Mouse (Mus musculus) erythroblast, embryonic 14.5 days (primary cell): ENCODE results near the gene Nrip2. TPM values are rescaled to one million over a fixed set of nuclear protein-coding genes. Genes with fewer than 3 reads are reported as not detected.
"Not testable (repeated sequence)": the region's sequence is repeated elsewhere in the genome, so short reads cannot be mapped to it uniquely, and the experiment has no call there.

ENCODE experiments used
- H3K27me3 ChIP-seq: 2 replicates; pipeline ENCODE4 v1.6.1; 2012; ENCODE audit warnings: inconsistent platforms; ENCODE audit not compliant: control insufficient read depth
- H3K36me3 ChIP-seq: 2 replicates; pipeline ENCODE4 v1.6.1; 2012; ENCODE audit warnings: mild to moderate bottlenecking, inconsistent platforms; ENCODE audit not compliant: control insufficient read depth
- H3K4me1 ChIP-seq: 2 replicates; pipeline ENCODE4 v1.6.1; 2012; ENCODE audit warnings: inconsistent platforms; ENCODE audit not compliant: control insufficient read depth
- H3K4me3 ChIP-seq: replicated peaks from 2 replicates; pipeline ENCODE3; 2012; ENCODE audit warnings: moderate library complexity, mild to moderate bottlenecking, inconsistent platforms
- H3K9me3 ChIP-seq: 2 replicates; pipeline ENCODE4 v1.6.1; 2012; ENCODE audit warnings: low read length, inconsistent platforms, mixed read lengths; ENCODE audit not compliant: control insufficient read depth
- GATA1 ChIP-seq: IDR thresholded peaks from 2 replicates; pipeline ENCODE4 v1.6.1; 2012; ENCODE audit warnings: low read length, inconsistent platforms, mixed read lengths
- TAL1 ChIP-seq: IDR thresholded peaks from 3 replicates; pipeline ENCODE4 v1.6.1; 2012; ENCODE audit warnings: low read length, inconsistent platforms, mixed read lengths
- polyA plus RNA-seq: library from polyadenylated mRNA; stranded (reverse); fragments of >175 nt; gene quantifications from 2 replicates; pipeline ENCODE4 v1.2.3, GENCODE M21; 2012

The Nrip2 gene
- polyA plus RNA-seq, 1 experiment: not detected

DNA sequence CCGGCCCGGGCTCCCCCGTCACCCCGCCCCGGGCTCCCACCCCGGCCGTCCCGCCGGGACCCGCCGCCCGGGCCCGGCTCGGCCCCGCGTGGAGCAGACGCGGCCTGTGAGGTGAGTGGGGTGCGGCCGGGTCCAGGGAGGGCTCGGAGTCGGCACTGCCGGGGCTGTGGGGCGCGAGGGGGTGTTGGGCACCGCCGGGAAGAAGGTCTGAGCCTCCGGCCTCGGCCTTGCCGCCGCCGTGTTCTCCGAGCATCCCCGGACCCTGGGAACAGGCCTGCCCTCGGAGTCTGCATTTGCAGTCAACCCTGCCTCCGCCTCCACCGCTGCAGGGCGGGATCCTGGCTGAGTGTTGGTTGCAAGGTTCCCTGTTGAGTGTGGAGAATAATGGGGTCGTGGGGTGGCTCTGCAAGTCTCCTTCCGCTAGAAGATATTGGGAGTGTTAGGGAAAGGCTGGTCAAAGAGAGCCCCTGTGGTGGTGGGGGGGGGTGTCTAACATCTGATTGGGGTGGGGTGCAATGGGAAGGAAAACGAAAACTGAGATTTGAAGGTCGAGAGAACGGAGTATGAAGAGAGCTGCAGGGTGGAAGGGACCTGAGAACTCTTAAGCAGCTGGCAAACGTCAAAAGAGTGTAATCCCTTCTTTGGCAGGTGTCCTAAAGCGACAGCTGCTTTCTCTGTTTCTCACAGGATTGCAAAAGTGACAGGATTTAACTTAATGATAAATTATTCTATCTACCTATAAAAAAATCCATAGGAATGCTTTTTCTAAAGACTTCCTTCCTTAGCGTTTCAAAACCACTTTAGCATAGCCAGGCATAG, 35.9 kb upstream of the Nrip2 start:
- peaks cover 54% of the 10 kb centered on the region for H3K4me1 ChIP-seq
- no peaks in the 10 kb centered on the region for H3K9me3 ChIP-seq
- peak overlapping the region; percentile 99 for H3K4me3 ChIP-seq
- TF ChIP-seq GATA1 (no peak), TAL1 (no peak)
- H3K36me3 ChIP-seq: peaks cover 72% of the 10 kb centered on the region
- H3K27me3 ChIP-seq: no peaks in the 10 kb centered on the region

DNA sequence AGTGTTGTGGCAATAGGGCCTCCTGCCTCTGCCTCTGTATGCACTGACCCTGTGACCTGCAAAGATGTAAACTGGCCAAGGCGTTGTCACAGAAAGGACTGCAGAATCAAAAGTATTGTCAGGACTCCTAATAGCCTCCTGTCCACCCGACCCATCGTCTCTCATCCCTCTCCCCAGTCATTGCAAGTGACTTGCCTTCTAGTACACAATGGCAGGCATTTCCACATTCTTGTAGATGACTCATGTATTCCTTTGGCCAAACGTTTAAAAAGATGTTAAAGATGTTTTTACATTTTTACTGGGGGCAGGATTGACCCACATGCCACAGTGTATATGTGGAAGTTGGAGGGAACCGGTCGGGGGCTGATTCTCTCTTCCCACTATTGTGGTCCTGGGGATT, 34.4 kb upstream of the Nrip2 start:
- peaks cover 73% of the 10 kb centered on the region for H3K36me3 ChIP-seq
- H3K27me3 ChIP-seq: no peaks in the 10 kb centered on the region
- H3K4me1 ChIP-seq: peaks cover 48% of the 10 kb centered on the region
- no peaks in the 10 kb centered on the region for H3K9me3 ChIP-seq
- TF ChIP-seq GATA1: no peak
- TF ChIP-seq TAL1: no peak
- H3K4me3 ChIP-seq: peak overlapping the region; percentile 46

DNA sequence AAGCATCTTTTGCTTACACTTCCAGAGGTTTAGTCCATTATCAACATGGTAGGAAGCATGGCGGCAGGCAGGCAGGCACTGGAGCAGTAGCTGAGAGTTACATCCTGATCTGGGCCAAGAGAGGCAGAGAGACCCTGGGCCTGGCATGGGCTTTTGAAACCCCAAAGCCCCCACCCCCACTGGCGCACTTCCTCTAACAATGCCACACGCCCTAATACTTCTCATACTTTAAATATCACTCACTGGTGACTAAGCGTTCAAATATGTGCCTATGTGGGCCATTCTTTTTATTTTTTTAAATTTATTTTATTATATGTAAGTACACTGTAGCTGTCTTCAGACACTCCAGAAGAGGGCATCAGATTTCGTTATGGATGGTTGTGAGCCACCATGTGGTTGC, 32.6 kb upstream of the Nrip2 start:
- TF ChIP-seq TAL1 (no peak), GATA1 (no peak)

DNA sequence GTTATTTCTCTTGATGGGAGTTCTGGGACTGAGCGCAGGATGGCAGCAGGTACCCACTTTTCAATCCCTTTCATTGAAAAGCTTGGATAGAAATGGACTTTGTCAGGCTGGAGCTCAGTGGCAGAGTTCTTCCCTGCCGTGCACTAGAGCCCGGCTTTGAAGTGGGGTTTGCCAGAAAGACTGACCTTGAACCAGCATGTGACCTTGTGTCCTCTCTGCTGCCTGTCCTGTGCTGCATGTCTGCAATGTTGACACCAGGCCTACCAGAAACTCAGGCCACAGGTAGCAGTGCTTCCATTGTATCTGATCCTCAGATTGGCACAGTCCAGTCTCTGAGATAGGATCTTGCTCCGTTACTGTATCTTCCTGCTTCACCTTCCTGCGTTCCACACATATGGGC, 29.1 kb upstream of the Nrip2 start:
- peaks cover 99% of the 10 kb centered on the region for H3K36me3 ChIP-seq
- H3K4me3 ChIP-seq: no peak overlapping the region
- TF ChIP-seq TAL1: no peak
- peaks cover 8% of the 10 kb centered on the region for H3K4me1 ChIP-seq
- no peaks in the 10 kb centered on the region for H3K9me3 ChIP-seq
- no peaks in the 10 kb centered on the region for H3K27me3 ChIP-seq

More for the DNA sequence above, 32.6 kb upstream of the Nrip2 start:
- Histone ChIP-seq H3K9me3 (no peaks in the 10 kb centered on the region), H3K4me1 (peaks cover 31% of the 10 kb centered on the region), H3K36me3 (peaks cover 73% of the 10 kb centered on the region), H3K4me3 (no peak overlapping the region), H3K27me3 (no peaks in the 10 kb centered on the region)

GRCm38 (mm10) chr6:128375192-128375591, 23.9 kb upstream of the Nrip2 start, which contains the start of the genes Tex52 and Gm44596:
Tex52 (plus strand) TSS chr6:128375456.
Gm44596 (plus strand) TSS chr6:128375503.
- Histone ChIP-seq H3K27me3 (no peaks in the 10 kb centered on the region), H3K4me1 (no peaks in the 10 kb centered on the region), H3K9me3 (no peaks in the 10 kb centered on the region), H3K36me3 (peaks cover 65% of the 10 kb centered on the region), H3K4me3 (no peak within 1 kb of the TSS)
- TF ChIP-seq TAL1 (no peak), GATA1 (no peak)

DNA sequence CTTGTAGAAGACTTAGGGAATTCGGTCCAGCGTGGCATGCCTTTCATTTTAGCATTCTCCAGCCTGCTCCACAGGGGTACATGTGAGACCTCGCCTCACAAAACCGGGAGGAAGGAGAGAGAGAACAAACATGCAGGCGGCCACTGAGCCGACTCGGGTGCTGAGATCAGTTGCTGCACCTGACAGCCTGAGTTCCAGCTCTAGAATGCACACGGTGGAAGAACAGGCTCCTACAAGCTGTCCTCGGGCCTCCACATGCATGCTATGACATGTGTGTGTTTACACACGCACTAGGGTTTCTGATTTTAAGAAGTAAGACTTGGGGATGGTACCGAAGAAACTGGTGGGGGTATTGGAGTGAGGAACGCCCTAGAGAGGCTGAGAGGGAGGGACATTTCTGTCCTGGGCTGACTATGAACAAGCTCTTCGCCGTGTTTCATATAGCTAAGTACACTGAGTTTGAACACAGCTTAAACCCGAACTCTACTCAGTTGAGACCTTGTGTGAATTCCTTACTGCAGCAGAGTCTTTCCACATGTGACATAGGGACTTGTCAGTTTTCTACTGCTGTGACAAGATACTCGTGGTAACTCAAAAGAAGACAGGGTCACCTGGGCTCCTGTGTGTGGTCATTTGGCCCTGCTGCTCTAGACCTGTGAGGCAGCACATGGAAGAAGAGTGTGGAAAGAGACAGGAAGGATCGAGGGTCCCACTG, 22.6 kb upstream of the Nrip2 start:
- Histone ChIP-seq H3K9me3 (no peaks in the 10 kb centered on the region), H3K4me1 (no peaks in the 10 kb centered on the region), H3K4me3 (no peak overlapping the region), H3K36me3 (peaks cover 52% of the 10 kb centered on the region), H3K27me3 (no peaks in the 10 kb centered on the region)
- TF ChIP-seq GATA1 (no peak), TAL1 (no peak)

DNA sequence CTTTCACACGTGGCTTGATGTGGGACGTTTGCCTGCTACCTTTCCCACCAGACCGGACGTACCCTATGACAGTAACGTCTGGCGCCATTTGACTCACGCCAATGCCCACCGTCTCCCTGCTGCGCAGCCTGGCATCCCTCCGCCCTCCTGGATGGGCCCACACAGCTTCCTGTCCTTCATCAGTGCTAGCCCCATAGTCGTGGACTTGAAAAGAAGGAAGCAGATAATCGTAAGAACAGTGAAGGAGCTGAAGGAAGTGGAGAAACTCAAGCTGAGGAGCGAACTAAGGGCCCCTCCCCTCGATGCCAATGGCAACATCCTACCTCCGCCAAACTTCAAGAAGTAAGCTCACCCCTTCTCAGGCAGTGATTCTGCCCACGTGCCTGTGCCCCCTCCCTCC, 19.5 kb upstream of the Nrip2 start:
- TF ChIP-seq TAL1 (no peak), GATA1 (no peak)
- Histone ChIP-seq H3K36me3 (peaks cover 21% of the 10 kb centered on the region), H3K4me1 (no peaks in the 10 kb centered on the region), H3K4me3 (no peak overlapping the region), H3K9me3 (no peaks in the 10 kb centered on the region), H3K27me3 (no peaks in the 10 kb centered on the region)

- H3K4me3 ChIP-seq, H3K4me1 ChIP-seq, H3K9me3 ChIP-seq, H3K27me3 ChIP-seq: not testable (repeated sequence)
- peaks cover 12% of the 10 kb centered on the region for H3K36me3 ChIP-seq
Measured at GRCm38 (mm10) chr6:128380594-128381167, 18.4 kb upstream of the Nrip2 start.

DNA sequence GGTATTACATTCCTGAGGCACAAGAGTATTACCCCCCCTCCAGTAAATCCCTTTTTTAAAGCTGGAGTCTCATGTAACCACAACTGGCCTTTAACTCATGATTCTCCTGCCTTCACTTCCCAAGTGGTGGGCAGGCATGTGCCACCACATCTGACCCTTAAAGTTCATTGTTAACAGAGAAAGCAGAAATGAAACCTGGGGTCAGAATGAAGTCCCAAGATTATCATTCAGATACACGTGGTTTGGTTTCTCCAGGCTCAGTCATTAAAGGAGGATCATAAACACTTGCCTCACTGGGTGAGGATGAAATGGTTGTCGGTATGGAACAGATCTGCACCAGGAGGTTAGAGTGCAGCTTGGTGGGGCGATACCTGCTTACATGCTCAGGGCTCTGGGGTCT, 17.8 kb upstream of the Nrip2 start:
- H3K9me3 ChIP-seq: no peaks in the 10 kb centered on the region
- H3K36me3 ChIP-seq: peaks cover 7% of the 10 kb centered on the region
- H3K27me3 ChIP-seq: no peaks in the 10 kb centered on the region
- H3K4me1 ChIP-seq: no peaks in the 10 kb centered on the region
- no peak overlapping the region for H3K4me3 ChIP-seq
- no peak for TF ChIP-seq GATA1
- TF ChIP-seq TAL1: no peak
